Comparison of ENCODE assay signal across 8 mouse cellular contexts in genomic region chr12:51970352-51971069, GRCm38 (mm10). TPM values are rescaled to one million over a fixed set of nuclear protein-coding genes. Genes with fewer than 3 reads are reported as not detected.
DNase-seq lines count a peak whose midpoint lies in the region; ATAC-seq lines count a peak whose summit lies in the region.
"Had no signal": no experiment of that assay in that cellular context is flagged by ENCODE, and none has a peak within 500 bp of the region (broad histone marks: within the 10 kb centered on the region; RNA-seq: fewer than 3 reads in every experiment).

No protein-coding gene starts in this region.

- 0 out of 2 replicates have a peak, but pooled peaks cover 5% of the 10 kb centered on the region for H3K4me1 ChIP-seq in neural tube, embryonic 11.5 days (ENCODE audit: control insufficient read depth, insufficient read depth, low read length)
- peaks cover 14% of the 10 kb centered on the region for H3K4me1 ChIP-seq in hindbrain, embryonic 13.5 days (replicated peaks)

- 2% methylated on average over 34 of the region's 35 CpGs for WGBS in neural tube, embryonic 11.5 days
- WGBS in hindbrain, embryonic 13.5 days: 2% methylated on average over 25 of the region's 35 CpGs

- no peaks in the 10 kb centered on the region for H3K36me3 ChIP-seq in neural tube, embryonic 11.5 days (ENCODE audit: control insufficient read depth, insufficient read depth, low read length)
- no peaks in the 10 kb centered on the region for H3K36me3 ChIP-seq in hindbrain, embryonic 13.5 days

- H3K4me3 ChIP-seq in neural tube, embryonic 11.5 days (ENCODE audit: low read depth, low read length): peak overlapping the region; percentile 82
- H3K4me3 ChIP-seq in hindbrain, embryonic 13.5 days: peak overlapping the region; percentile 92

- no peak for ATAC-seq in neural tube, embryonic 11.5 days (ENCODE audit: insufficient read depth, low FRiP score, low TSS enrichment)
- no peak; the same call in 1 of the 2 replicates for ATAC-seq in hindbrain, embryonic 13.5 days (ENCODE audit: low FRiP score)
- peak; percentile 36 for ATAC-seq in megakaryocyte, adult 5-6 weeks (ENCODE audit: poor library complexity, severe bottlenecking)

- H3K27ac ChIP-seq in neural tube, embryonic 11.5 days (ENCODE audit: low read depth, low read length): peak overlapping the region; percentile 70
- peak overlapping the region; percentile 90 for H3K27ac ChIP-seq in hindbrain, embryonic 13.5 days

- no peak for DNase-seq in neural tube, embryonic 11.5 days (ENCODE audit: low spot score)
- DNase-seq in neural tube, embryonic 10.5 days (ENCODE audit: extremely low spot score, low spot score): no peak
- peak; percentile 33 for DNase-seq in c-Kit-positive CD71-positive TER-119-negative erythroid progenitor cells, embryonic 14.5 days (ENCODE audit: low read depth)
- no peak for DNase-seq in right cerebral cortex, postnatal 4 days
- DNase-seq in cerebellum, postnatal 36 days: no peak

- no peaks in the 10 kb centered on the region for H3K9me3 ChIP-seq in neural tube, embryonic 11.5 days (ENCODE audit: control insufficient read depth, low read length)
- peaks cover 5% of the 10 kb centered on the region; the same call in 1 of the 2 replicates for H3K9me3 ChIP-seq in hindbrain, embryonic 13.5 days

- peak overlapping the region; percentile 58 for H3K4me2 ChIP-seq in neural tube, embryonic 11.5 days (ENCODE audit: low read depth)
- peak overlapping the region; percentile 65 for H3K4me2 ChIP-seq in hindbrain, embryonic 13.5 days

- H3K27me3 ChIP-seq in neural tube, embryonic 11.5 days (ENCODE audit: control insufficient read depth, insufficient read depth, low read length): no peaks in the 10 kb centered on the region
- H3K27me3 ChIP-seq in hindbrain, embryonic 13.5 days: 0 out of 2 replicates have a peak, but pooled peaks cover 2% of the 10 kb centered on the region

- peak overlapping the region; percentile 87 for H3K9ac ChIP-seq in neural tube, embryonic 11.5 days (ENCODE audit: low read length)
- H3K9ac ChIP-seq in hindbrain, embryonic 13.5 days: peak overlapping the region; percentile 87

RNA-seq across cellular contexts. Expression of gene Heatr5a, which starts 0.6 kb away (rescaled TPM):
- 10.2 and 11.1 TPM in 2 replicates for polyA plus RNA-seq in neural tube, embryonic 11.5 days (2014; fragmentation: Nextera tagmentation; extraction: Ambion mirVana)
- polyA plus RNA-seq in hindbrain, embryonic 13.5 days (2015; fragmentation: Nextera tagmentation; extraction: Ambion mirVana): 5.8 and 6.2 TPM in 2 replicates
- total RNA-seq in megakaryocyte, adult 5-6 weeks (2015): 38.3 and 43.4 TPM in 2 replicates
- total RNA-seq in megakaryocyte, adult 5-6 weeks (2017): 37.7 and 39.7 TPM in 2 replicates

RNA-seq across cellular contexts. Expression of gene Dtd2, which starts 35.8 kb away (rescaled TPM):
- polyA plus RNA-seq in neural tube, embryonic 11.5 days (2014; fragmentation: Nextera tagmentation; extraction: Ambion mirVana): 20.7 and 21.9 TPM in 2 replicates
- 16.5 and 18.5 TPM in 2 replicates for polyA plus RNA-seq in hindbrain, embryonic 13.5 days (2015; fragmentation: Nextera tagmentation; extraction: Ambion mirVana)
- 7.5 and 9.1 TPM in 2 replicates for total RNA-seq in megakaryocyte, adult 5-6 weeks (2015)
- 6.0 and 8.6 TPM in 2 replicates for total RNA-seq in megakaryocyte, adult 5-6 weeks (2017)

RNA-seq across cellular contexts. Expression of gene Gpr33, which starts 57.4 kb away (rescaled TPM):
- polyA plus RNA-seq in neural tube, embryonic 11.5 days (2014; fragmentation: Nextera tagmentation; extraction: Ambion mirVana): not detected in 2 replicates
- not detected in 2 replicates for polyA plus RNA-seq in hindbrain, embryonic 13.5 days (2015; fragmentation: Nextera tagmentation; extraction: Ambion mirVana)
- not detected in 2 replicates for total RNA-seq in megakaryocyte, adult 5-6 weeks (2015)
- not detected in 2 replicates for total RNA-seq in megakaryocyte, adult 5-6 weeks (2017)
- total RNA-seq: left cerebral cortex, adult 8-10 months had no signal
